9 mouse cellular contexts compared by ENCODE assay signal in genomic region chr8:120724816-120725575, GRCm38 (mm10). TPM values are rescaled to one million over a fixed set of nuclear protein-coding genes. Genes with fewer than 3 reads are reported as not detected.
DNase-seq lines count a peak whose midpoint lies in the region; ATAC-seq lines count a peak whose summit lies in the region.
"Had no signal": no experiment of that assay in that cellular context is flagged by ENCODE, and none has a peak within 500 bp of the region (broad histone marks: within the 10 kb centered on the region; RNA-seq: fewer than 3 reads in every experiment).

No protein-coding gene starts in this region.

- intact Hi-C loops in heart, postnatal 36 days (cut with DNase I) = no loop called here

- H3K9me3 ChIP-seq in megakaryocyte, embryonic 14.5 days = peaks cover 26% of the 10 kb centered on the region
- H3K9me3 ChIP-seq: midbrain, embryonic 13.5 days had no signal

- peak overlapping the region; percentile 68 for H3K4me3 ChIP-seq in megakaryocyte, embryonic 14.5 days (replicated peaks)
- H3K4me3 ChIP-seq: midbrain, embryonic 13.5 days had no signal

- no peaks in the 10 kb centered on the region for H3K36me3 ChIP-seq in megakaryocyte, embryonic 14.5 days (replicated peaks; ENCODE audit: low read length)
- H3K36me3 ChIP-seq: midbrain, embryonic 13.5 days had no signal

- H3K4me1 ChIP-seq in megakaryocyte, embryonic 14.5 days = peaks cover 30% of the 10 kb centered on the region
- H3K4me1 ChIP-seq: midbrain, embryonic 13.5 days had no signal

- ATAC-seq in granulocyte monocyte progenitor cell, adult 5-6 weeks (replicated peaks; ENCODE audit: poor library complexity, severe bottlenecking) = peak; percentile 45
- ATAC-seq: midbrain, embryonic 13.5 days had no signal

- DNase-seq in heart, adult 11 months = peak; percentile 90
- no peak for DNase-seq in heart, postnatal 36 days
- peak; percentile 66 for DNase-seq in thymus, postnatal 0 days (ENCODE audit: low spot score)
- no peak for DNase-seq in Muller cell, postnatal 12 days (ENCODE audit: inconsistent ontology term)
- DNase-seq in ovary, postnatal 14 days (ENCODE audit: low spot score) = no peak
- DNase-seq in cerebellum, adult 8-10 months = no peak

- H3K27me3 ChIP-seq in megakaryocyte, embryonic 14.5 days (replicated peaks) = peaks cover 11% of the 10 kb centered on the region
- H3K27me3 ChIP-seq: midbrain, embryonic 13.5 days had no signal

RNA-seq across cellular contexts. Expression of gene Irf8, which starts 11.2 kb away (rescaled TPM):
- 1 to 10 TPM; 3.9 to 5.6 TPM for total RNA-seq in heart, postnatal 36 days (2021)
- 213 and 215 TPM in 2 replicates for total RNA-seq in granulocyte monocyte progenitor cell, adult 5-6 weeks (2014; fragmentation: Nextera tagmentation)
- 171 and 196 TPM in 2 replicates for total RNA-seq in granulocyte monocyte progenitor cell, adult 5-6 weeks (2017)
- polyA plus RNA-seq in megakaryocyte, embryonic 14.5 days (2012; ENCODE audit: insufficient read depth, low replicate concordance) = 14.6 and 50.7 TPM in 2 replicates
- 77.8 and 82.4 TPM in 2 replicates for polyA plus RNA-seq in thymus, postnatal 0 days (2015; fragmentation: Nextera tagmentation; extraction: Ambion mirVana)

RNA-seq across cellular contexts. Expression of gene Emc8, which starts 56.6 kb away (rescaled TPM):
- 10 to 100 TPM; 40.2 to 46.2 TPM for total RNA-seq in heart, postnatal 36 days (2021)
- 34.9 and 56.5 TPM in 2 replicates for total RNA-seq in granulocyte monocyte progenitor cell, adult 5-6 weeks (2014; fragmentation: Nextera tagmentation)
- total RNA-seq in granulocyte monocyte progenitor cell, adult 5-6 weeks (2017) = 36.5 and 61.2 TPM in 2 replicates
- 61.0 and 78.8 TPM in 2 replicates for polyA plus RNA-seq in megakaryocyte, embryonic 14.5 days (2012; ENCODE audit: insufficient read depth, low replicate concordance)
- polyA plus RNA-seq in thymus, postnatal 0 days (2015; fragmentation: Nextera tagmentation; extraction: Ambion mirVana) = 259 and 294 TPM in 2 replicates

RNA-seq across cellular contexts. Expression of gene Cox4i1, which starts 57.0 kb away (rescaled TPM):
- 1,000 to 10,000 TPM; 4,631 to 4,708 TPM for total RNA-seq in heart, postnatal 36 days (2021)
- total RNA-seq in granulocyte monocyte progenitor cell, adult 5-6 weeks (2014; fragmentation: Nextera tagmentation) = 1,083 and 1,131 TPM in 2 replicates
- total RNA-seq in granulocyte monocyte progenitor cell, adult 5-6 weeks (2017) = 462 and 506 TPM in 2 replicates
- polyA plus RNA-seq in megakaryocyte, embryonic 14.5 days (2012; ENCODE audit: insufficient read depth, low replicate concordance) = 46.4 and 216 TPM in 2 replicates
- 1,161 and 1,200 TPM in 2 replicates for polyA plus RNA-seq in thymus, postnatal 0 days (2015; fragmentation: Nextera tagmentation; extraction: Ambion mirVana)

RNA-seq across cellular contexts. Expression of gene Gm27021, which starts 57.1 kb away (rescaled TPM):
- total RNA-seq in heart, postnatal 36 days (2021) = 1 to 10 TPM in 1 of 2 experiments, not detected in 1; 1.1 TPM
- not detected in 2 replicates for total RNA-seq in granulocyte monocyte progenitor cell, adult 5-6 weeks (2014; fragmentation: Nextera tagmentation)
- not detected in 2 replicates for total RNA-seq in granulocyte monocyte progenitor cell, adult 5-6 weeks (2017)
- 10.0 and 10.1 TPM in 2 replicates for polyA plus RNA-seq in megakaryocyte, embryonic 14.5 days (2012; ENCODE audit: insufficient read depth, low replicate concordance)
- polyA plus RNA-seq in thymus, postnatal 0 days (2015; fragmentation: Nextera tagmentation; extraction: Ambion mirVana) = 1.6 and 2.3 TPM in 2 replicates

Comparison
In these comparisons a context has a peak if more than half of its experiments do, and no peak if none do; other contexts are left out.
1. DNase-seq: peak in heart, adult 11 months (single experiment) and thymus, postnatal 0 days (single experiment); none in heart, postnatal 36 days (0 of 2), Muller cell, postnatal 12 days (single experiment), ovary, postnatal 14 days (single experiment) and cerebellum, adult 8-10 months (single experiment).
2. RNA of gene Irf8, which starts 11.2 kb away (total RNA-seq): 171 to 215 TPM in granulocyte monocyte progenitor cell, adult 5-6 weeks; 3.9 to 5.6 TPM in heart, postnatal 36 days; every median in the first group is over 10 times any median in the second.
3. RNA of gene Cox4i1, which starts 57.0 kb away (total RNA-seq): 4,631 to 4,708 TPM in heart, postnatal 36 days; 462 to 1,131 TPM in granulocyte monocyte progenitor cell, adult 5-6 weeks; every median in the first group is over 4 times any median in the second.